Mouse (Mus musculus): ENCODE data around the gene Slc7a15.

The Slc7a15 gene

DNA sequence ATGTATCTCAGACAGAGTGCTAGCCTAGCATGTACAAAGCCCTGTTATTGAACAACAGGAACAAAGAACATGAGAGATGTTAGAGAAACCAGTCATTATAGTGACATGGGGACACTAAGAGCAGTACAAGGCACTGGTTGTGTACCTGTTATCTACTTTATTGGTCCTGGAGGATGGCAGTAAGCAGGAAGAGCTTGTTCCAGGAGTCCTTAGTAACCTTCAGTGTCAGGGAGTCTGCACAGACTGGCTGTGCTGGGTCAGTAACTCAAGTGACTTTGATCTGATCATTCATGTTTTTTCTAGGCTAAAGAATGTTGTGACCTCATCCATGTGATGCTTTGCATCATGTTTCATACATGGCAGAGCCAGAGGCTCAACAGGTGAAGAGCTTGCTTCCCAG lies 42.7 kb downstream of the Slc7a15 start:
- no peak for DNase-seq

DNA sequence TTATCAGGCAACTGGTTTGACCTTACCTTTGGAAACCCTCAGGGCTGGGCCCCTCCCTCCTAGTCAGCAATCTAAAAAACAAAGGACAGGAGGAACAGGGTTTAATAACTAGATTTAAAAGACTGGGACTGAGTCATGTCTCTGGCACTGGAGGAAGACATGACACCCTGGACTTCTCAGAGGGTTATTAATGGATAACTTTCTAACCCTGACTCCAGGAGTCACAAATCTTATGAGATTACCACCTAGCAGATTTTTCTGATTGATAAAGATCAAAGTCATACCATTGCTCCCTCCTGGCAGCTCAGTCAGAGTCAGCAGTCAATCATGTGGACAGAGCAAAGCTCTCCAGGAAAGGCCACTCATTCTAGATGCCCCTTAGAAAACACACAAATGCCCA lies 43.4 kb downstream of the Slc7a15 start:
- no peak for DNase-seq

DNA sequence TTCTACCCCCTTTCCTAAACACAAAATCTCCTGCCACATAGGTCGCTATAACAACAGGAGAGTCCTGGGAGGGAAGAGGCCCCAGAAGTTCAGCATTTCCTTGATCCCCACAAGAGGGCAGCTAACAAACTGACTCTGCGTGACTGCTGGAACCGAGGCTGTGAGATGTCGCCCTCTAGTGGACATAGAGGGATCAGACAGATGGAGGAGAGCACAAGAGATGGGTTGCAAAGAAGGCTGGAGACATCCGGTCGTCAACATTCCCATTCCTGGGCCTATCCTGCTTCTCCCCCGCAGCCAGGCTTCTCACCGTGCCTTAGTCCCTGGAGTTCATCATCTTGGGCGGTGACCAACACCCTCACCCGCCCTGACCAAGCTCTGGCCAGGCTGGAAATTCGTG lies 51.5 kb downstream of the Slc7a15 start:
- DNase-seq: peak; percentile 42

DNA sequence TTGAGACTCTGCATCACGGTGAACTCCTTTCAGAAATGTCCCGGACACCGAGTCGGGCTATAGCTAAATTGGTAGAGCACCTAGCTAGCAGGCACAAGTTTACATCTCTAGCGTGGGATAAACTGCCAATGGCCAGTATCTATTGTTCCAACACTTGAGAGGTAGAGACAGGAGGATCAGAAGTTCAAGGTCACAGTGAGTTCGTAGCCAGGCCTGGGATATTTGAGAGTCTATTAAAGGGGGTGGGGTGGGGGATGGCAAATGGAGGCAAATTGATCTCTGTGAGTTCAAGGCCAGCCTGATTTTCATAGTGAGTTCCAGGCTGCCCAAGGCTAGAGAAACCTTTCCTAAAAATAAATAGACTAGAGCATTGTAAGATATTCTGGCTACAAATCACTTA lies 52.1 kb downstream of the Slc7a15 start:
- no peak for DNase-seq

DNA sequence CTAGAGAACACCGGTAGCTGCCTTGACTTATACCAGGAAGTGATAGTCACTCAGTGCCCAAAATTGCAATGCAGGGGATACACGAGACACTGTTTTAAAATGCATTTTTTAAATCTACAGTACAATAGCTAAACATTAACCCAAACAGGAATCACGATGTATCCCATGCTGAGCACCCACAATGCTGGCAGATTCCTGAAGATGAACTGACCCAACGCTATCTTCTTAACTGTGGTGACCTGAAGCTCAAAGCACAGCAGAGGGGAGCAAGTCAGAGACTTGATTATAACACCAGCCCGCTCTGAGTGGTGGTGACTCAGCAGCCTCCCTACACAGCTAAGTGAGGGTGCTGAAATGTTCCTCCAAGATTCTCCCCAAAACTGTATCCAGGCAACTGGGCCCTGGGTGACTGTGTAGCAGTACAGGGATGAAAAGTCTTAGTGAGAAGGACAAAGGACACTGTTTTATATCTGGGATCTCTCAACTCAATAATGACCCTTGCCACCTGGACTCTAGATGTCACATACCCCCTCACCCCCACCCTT lies 53.7 kb downstream of the Slc7a15 start:
- DNase-seq: peak; percentile 34

GRCm38 (mm10) chr12:8542371-8542770 lies 56.5 kb downstream of the Slc7a15 start:
- no peak for DNase-seq

- no peak for DNase-seq
Measured at GRCm38 (mm10) chr12:8539471-8539870, 59.4 kb downstream of the Slc7a15 start.

DNA sequence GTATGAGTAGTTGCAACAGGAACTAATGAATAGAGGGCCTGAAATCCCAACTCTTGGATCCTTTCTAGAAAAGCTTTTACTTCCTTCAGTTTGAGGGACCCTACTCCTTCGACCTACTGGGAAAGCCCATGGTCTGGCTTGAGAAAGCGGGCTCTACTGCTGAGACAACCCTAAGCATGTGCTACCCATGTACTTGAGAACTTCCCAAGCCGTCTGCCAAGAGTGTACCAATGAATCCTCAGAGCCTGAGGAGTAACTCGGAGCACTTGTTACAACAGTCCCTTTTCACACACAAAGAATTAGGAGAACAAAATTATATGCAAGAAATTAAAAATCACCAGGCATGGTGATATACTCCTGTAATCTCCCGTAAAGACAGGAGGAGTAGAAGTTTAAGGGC lies 61.6 kb downstream of the Slc7a15 start:
- no peak for DNase-seq

DNA sequence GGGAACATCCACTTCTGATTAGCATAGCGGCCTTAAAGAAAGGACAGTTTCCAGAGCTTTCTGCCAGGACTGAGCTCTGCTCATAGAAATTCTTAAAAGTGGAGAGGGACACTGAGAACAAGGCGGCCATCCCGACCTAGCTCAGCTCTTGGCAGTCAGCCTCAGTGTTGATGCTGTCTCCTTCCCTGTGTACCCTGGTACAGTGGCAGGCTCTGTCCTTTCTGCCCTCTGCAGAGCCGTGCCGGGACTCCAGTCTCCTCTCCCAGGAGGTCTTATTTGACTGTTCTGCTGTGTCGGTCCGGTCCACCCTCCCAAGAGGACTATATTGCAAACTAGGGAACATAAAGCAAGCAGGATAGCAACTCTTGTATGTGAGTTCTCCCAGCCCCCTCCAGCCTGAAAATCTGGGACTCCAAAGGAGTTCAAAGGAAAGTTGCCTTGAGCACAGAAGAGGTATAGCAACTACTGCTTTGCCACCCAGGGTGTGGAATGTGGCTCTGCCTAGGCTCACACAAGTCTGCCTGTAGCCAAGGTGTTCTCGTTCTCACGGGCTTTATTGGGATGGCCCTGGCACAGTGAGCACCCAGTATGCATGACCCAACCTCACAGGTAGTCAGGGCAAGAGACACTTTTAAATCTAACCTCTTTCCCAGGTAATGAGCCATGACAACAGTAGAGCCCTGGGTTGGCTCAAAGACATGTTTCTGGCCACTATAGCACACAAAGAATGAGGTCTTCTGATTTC lies 62.5 kb downstream of the Slc7a15 start:
- DNase-seq: no peak

DNA sequence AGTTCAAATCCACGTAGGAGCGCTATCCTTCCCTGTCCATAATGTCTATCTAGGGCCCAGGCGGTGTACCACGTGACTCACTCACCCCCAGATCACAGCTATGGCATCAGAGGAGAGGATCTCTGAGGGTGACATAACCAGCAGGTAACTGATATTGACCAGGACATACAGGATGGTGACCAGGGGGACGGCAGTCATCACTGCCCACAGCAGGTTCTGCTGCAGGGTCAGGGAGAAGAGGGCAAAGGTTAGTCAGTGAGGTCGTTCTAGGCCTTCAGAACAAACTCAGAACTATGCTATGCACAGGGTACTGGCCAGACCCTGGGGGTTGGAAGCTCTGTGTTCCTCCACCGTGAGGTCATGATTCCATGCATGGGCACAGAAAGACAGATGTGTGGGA lies 63.3 kb downstream of the Slc7a15 start:
- DNase-seq: no peak

- no peak for DNase-seq
Measured at GRCm38 (mm10) chr12:8534915-8535314, 64.0 kb downstream of the Slc7a15 start.

DNA sequence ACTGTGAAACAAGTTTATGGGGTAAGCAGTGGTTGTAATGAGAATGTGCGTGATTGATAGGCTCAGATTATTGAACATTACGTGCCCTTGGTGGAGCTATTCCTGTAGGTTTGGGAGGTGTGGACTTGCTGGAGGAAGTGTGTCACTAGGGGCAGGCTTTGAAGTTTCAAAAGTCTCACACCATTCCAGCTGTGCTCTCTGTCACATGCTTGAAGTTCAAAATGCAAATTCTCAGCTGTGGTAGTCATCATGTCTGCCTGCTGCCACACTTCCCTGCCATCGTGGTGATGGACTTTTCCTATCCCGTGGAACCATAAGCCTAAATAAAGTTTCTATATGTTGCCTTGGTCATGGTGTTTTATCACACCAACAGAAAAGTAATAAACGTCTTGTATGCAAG lies 71.1 kb downstream of the Slc7a15 start:
- DNase-seq: no peak

- no peak for DNase-seq
Measured at GRCm38 (mm10) chr12:8527175-8527574, 71.7 kb downstream of the Slc7a15 start.

DNA sequence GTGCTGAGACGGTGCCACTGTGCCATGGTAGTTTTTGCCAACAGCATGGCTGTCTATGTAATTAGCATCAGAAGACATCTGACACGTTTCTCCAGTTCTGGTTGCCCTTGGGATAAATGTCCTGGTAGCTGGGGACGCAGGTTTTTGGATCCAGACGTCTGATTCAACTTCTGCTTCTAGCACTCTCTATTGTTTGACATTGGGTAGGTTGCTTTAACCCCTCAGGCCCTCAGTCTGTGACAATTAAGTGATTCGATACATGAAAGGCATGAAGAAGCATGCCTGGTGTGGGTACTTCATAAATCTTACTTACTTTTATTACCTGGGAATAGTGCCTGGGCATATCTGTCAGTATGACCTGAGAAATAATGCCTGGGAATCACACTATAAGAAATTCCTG lies 74.8 kb downstream of the Slc7a15 start:
- no peak for DNase-seq

DNA sequence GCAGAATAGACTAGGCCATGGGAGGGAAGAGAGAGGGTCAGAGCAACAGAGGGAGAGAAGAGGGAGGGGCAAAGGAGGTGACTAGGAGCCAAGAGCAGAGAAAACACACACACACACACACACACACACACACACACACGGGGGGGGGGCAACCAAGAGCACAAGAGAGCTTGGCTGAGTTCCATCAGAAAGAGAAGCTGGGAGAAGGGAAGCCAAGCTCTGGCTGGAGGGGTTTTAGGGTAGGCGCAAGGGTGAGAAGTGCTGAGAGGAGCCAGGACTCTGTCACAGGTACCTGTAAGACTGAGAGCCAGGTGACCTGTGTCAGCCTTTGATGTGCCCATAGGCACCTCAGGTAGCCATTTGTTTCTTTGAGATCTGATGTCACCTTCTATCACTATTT lies 76.2 kb downstream of the Slc7a15 start:
- no peak for DNase-seq

- no peak for DNase-seq
Measured at GRCm38 (mm10) chr12:8521375-8522047, 77.4 kb downstream of the Slc7a15 start.

- no peak for DNase-seq
Measured at GRCm38 (mm10) chr12:8519431-8520160, 79.3 kb downstream of the Slc7a15 start.

DNA sequence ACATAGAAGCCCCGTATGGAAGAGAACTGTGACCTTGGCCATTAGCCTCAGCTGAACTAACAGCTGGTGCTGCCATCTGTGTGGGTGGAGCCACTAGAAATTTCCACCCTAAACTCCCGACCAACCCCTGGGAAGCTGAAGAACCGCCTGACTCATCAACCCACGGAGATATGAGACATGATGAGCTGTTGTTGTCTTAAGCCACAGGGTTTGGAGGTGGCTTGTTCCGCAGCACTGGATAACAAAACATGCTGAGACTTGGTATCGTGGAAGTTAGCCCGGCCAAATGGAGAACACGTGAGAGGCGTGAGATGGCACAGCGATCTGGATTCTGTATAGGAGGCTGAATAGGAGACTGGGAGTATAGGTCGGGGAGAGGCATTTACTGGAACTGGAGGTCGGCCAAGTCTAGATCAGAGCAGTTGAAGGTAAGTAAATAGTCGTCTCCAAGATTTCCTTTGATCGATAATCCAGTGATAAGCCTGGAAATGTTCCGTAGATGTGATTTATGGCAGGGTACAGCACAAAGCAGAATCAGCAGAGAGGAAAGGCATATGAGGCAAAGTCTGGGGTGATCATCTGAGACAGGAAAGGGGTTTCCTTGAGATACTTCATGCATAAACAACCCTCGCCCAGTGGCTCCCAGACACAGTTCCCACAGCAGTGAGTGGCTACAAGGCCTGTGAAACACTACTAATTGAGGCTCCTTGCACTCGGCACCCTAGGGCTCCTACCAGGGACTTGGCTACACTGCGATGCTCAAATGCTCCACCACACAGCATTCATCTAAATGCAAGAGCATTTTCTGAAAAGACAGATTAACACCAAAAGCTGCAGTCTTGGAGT lies 87.6 kb downstream of the Slc7a15 start:
- DNase-seq: no peak

GRCm38 (mm10) chr12:8510317-8510988 lies 88.4 kb downstream of the Slc7a15 start:
- no peak for DNase-seq

DNA sequence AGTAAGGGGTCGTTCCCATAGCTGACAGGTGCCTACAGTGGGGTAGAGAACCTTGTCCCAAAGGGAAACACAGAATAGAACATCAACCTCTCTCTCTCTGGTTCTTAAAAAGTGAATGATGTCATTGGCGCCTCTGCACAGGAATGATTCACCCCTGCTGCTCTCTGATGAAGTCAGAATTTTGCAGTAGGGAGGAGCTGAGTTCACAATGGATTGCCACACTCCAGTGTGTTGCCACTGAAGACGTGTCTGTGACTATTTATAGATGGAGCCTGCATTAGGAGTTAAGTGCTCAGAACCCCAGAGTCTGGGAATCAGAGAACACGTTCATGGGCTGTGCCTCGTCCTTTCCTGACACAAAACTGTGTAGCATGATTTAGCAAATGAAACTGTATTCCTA lies 89.2 kb downstream of the Slc7a15 start:
- no peak for DNase-seq

GRCm38 (mm10) chr12:8506954-8507707 lies 91.7 kb downstream of the Slc7a15 start:
- DNase-seq: no peak

Measured in right cerebral cortex, postnatal 25 days (tissue).